Mouse (Mus musculus) neural tube, embryonic 13.5 days (tissue): ENCODE measurements around the gene Ppp1r12a. TPM values are rescaled to one million over a fixed set of nuclear protein-coding genes. Genes with fewer than 3 reads are reported as not detected.

Experiments used
- ATAC-seq: fragments of 200-750 bp; cut with Nextera tagmentation; 2 replicates; pipeline ENCODE4 v1.8.0; 2017; ENCODE audit warnings: low read depth, mild to moderate bottlenecking, moderate TSS enrichment, moderate library complexity
- H3K27ac ChIP-seq: fragments of 300-500 bp; sonication (generic); replicated peaks from 2 replicates; pipeline ENCODE4 v1.5.1; 2015; ENCODE audit warnings: moderate library complexity, mild to moderate bottlenecking, inconsistent platforms
- H3K27me3 ChIP-seq: fragments of 300-500 bp; sonication (generic); 2 replicates; pipeline ENCODE4 v1.6.1; 2015; ENCODE audit warnings: mild to moderate bottlenecking, inconsistent platforms
- H3K36me3 ChIP-seq: fragments of 300-500 bp; sonication (generic); 2 replicates; pipeline ENCODE4 v1.6.1; 2015; ENCODE audit warnings: mild to moderate bottlenecking, inconsistent platforms
- H3K4me1 ChIP-seq: fragments of 300-500 bp; sonication (generic); replicated peaks from 2 replicates; pipeline ENCODE4 v1.6.1; 2015; ENCODE audit warnings: inconsistent platforms
- H3K4me2 ChIP-seq: fragments of 300-500 bp; sonication (generic); 2 replicates; pipeline ENCODE4 v1.6.1; 2015; ENCODE audit warnings: inconsistent platforms, mild to moderate bottlenecking, moderate library complexity
- H3K4me3 ChIP-seq: fragments of 300-500 bp; sonication (generic); 2 replicates; pipeline ENCODE4 v1.5.1; 2015; ENCODE audit warnings: mild to moderate bottlenecking, inconsistent platforms
- H3K9ac ChIP-seq: fragments of 300-500 bp; sonication (generic); 2 replicates; pipeline ENCODE4 v1.6.1; 2015; ENCODE audit warnings: moderate library complexity, mild to moderate bottlenecking, inconsistent platforms
- H3K9me3 ChIP-seq: fragments of 300-500 bp; sonication (generic); 2 replicates; pipeline ENCODE4 v1.6.1; 2016; ENCODE audit warnings: inconsistent platforms
- WGBS: fragments of 180-500 bp; shearing (Covaris S2); methylation state at CpG from one replicate; pipeline ENCODE4 v1.1.7; 2015; 5-methylcytosine and 5-hydroxymethylcytosine counted together
- polyA plus RNA-seq: library from polyadenylated mRNA; unstranded; fragments of >200 nt; fragmentation: Nextera tagmentation; extraction: Ambion mirVana; gene quantifications from 2 replicates; pipeline ENCODE4 v1.2.1, GENCODE M21; 2015

Gene Ppp1r12a
- polyA plus RNA-seq, 1 experiment from 2014 or later = 75.5 TPM

- Histone ChIP-seq H3K4me3 (no peak overlapping the region), H3K9me3 (no peaks in the 10 kb centered on the region), H3K4me1 (peaks cover 28% of the 10 kb centered on the region), H3K4me2 (no peak overlapping the region), H3K36me3 (no peaks in the 10 kb centered on the region), H3K9ac (no peak overlapping the region), H3K27ac (no peak overlapping the region), H3K27me3 (no peaks in the 10 kb centered on the region)
- ATAC-seq = no peak
- 83% methylated on average over 2 of the region's 2 CpGs for WGBS
Measured at GRCm38 (mm10) chr10:108189303-108189702, 27.3 kb downstream of the Ppp1r12a start.

- Histone ChIP-seq H3K9ac (no peak overlapping the region), H3K27me3 (no peaks in the 10 kb centered on the region), H3K4me3 (no peak overlapping the region), H3K27ac (no peak overlapping the region), H3K36me3 (no peaks in the 10 kb centered on the region), H3K4me2 (no peak overlapping the region), H3K9me3 (no peaks in the 10 kb centered on the region), H3K4me1 (peaks cover 22% of the 10 kb centered on the region)
- 90% methylated on average over 3 of the region's 3 CpGs for WGBS
- ATAC-seq = no peak
Measured at GRCm38 (mm10) chr10:108189986-108190385, 28.0 kb downstream of the Ppp1r12a start.

- H3K4me2 ChIP-seq = no peak overlapping the region
- no peak for ATAC-seq
- peaks cover 17% of the 10 kb centered on the region for H3K4me1 ChIP-seq
- H3K27me3 ChIP-seq = no peaks in the 10 kb centered on the region
- no peak overlapping the region for H3K9ac ChIP-seq
- H3K27ac ChIP-seq = no peak overlapping the region
- H3K4me3 ChIP-seq = no peak overlapping the region
- no peaks in the 10 kb centered on the region for H3K36me3 ChIP-seq
- H3K9me3 ChIP-seq = no peaks in the 10 kb centered on the region
Measured at GRCm38 (mm10) chr10:108190626-108191025, 28.6 kb downstream of the Ppp1r12a start.

GRCm38 (mm10) chr10:108191381-108191787, 29.4 kb downstream of the Ppp1r12a start:
- WGBS = 59% methylated on average over 8 of the region's 8 CpGs
- H3K9ac ChIP-seq = no peak overlapping the region
- no peak overlapping the region for H3K4me2 ChIP-seq
- no peak overlapping the region for H3K27ac ChIP-seq
- no peak overlapping the region for H3K4me3 ChIP-seq
- peaks cover 17% of the 10 kb centered on the region for H3K4me1 ChIP-seq
- no peaks in the 10 kb centered on the region for H3K9me3 ChIP-seq
- no peak for ATAC-seq
- H3K27me3 ChIP-seq = no peaks in the 10 kb centered on the region
- H3K36me3 ChIP-seq = no peaks in the 10 kb centered on the region

GRCm38 (mm10) chr10:108192306-108192705, 30.3 kb downstream of the Ppp1r12a start:
- ATAC-seq = no peak
- no peak overlapping the region for H3K4me2 ChIP-seq
- 75% methylated on average over 2 of the region's 2 CpGs for WGBS
- no peak overlapping the region for H3K27ac ChIP-seq
- no peak overlapping the region for H3K9ac ChIP-seq
- H3K4me1 ChIP-seq = peaks cover 17% of the 10 kb centered on the region
- H3K36me3 ChIP-seq = no peaks in the 10 kb centered on the region
- no peaks in the 10 kb centered on the region for H3K27me3 ChIP-seq
- H3K9me3 ChIP-seq = no peaks in the 10 kb centered on the region
- no peak overlapping the region for H3K4me3 ChIP-seq

GRCm38 (mm10) chr10:108196124-108196523, 34.1 kb downstream of the Ppp1r12a start:
- Histone ChIP-seq H3K36me3 (peaks cover 8% of the 10 kb centered on the region), H3K27ac (no peak overlapping the region), H3K9me3 (no peaks in the 10 kb centered on the region), H3K4me1 (peaks cover 11% of the 10 kb centered on the region), H3K4me2 (no peak overlapping the region), H3K9ac (no peak overlapping the region), H3K27me3 (no peaks in the 10 kb centered on the region), H3K4me3 (no peak overlapping the region)
- WGBS = 99% methylated on average over 2 of the region's 2 CpGs
- no peak for ATAC-seq

GRCm38 (mm10) chr10:108197498-108197897, 35.5 kb downstream of the Ppp1r12a start:
- H3K27ac ChIP-seq = no peak overlapping the region
- H3K4me1 ChIP-seq = peaks cover 2% of the 10 kb centered on the region; the same call in 1 of the 2 replicates
- H3K9me3 ChIP-seq = no peaks in the 10 kb centered on the region
- H3K9ac ChIP-seq = no peak overlapping the region
- 0 out of 2 replicates have a peak, but pooled peaks have one; percentile 32 for ATAC-seq
- H3K36me3 ChIP-seq = peaks cover 8% of the 10 kb centered on the region
- H3K4me2 ChIP-seq = no peak overlapping the region
- H3K4me3 ChIP-seq = no peak overlapping the region
- 89% methylated on average over 1 of the region's 1 CpGs for WGBS
- H3K27me3 ChIP-seq = no peaks in the 10 kb centered on the region

- 94% methylated on average over 2 of the region's 2 CpGs for whole genome bisulfite sequencing
- Histone ChIP-seq H3K27ac (no peak overlapping the region), H3K4me2 (no peak overlapping the region)
Measured at GRCm38 (mm10) chr10:108198945-108199344, 37.0 kb downstream of the Ppp1r12a start.

GRCm38 (mm10) chr10:108202126-108202525, 40.1 kb downstream of the Ppp1r12a start:
- H3K27ac ChIP-seq = no peak overlapping the region
- H3K4me2 ChIP-seq = no peak overlapping the region
- no peak for ATAC-seq
- H3K36me3 ChIP-seq = peaks cover 13% of the 10 kb centered on the region
- no peak overlapping the region for H3K4me3 ChIP-seq
- no peaks in the 10 kb centered on the region for H3K27me3 ChIP-seq
- no peaks in the 10 kb centered on the region; the same call in 1 of the 2 replicates for H3K4me1 ChIP-seq
- no peak overlapping the region for H3K9ac ChIP-seq
- WGBS = 85% methylated on average over 4 of the region's 4 CpGs
- H3K9me3 ChIP-seq = no peaks in the 10 kb centered on the region

More at GRCm38 (mm10) chr10:108198945-108199344, 37.0 kb downstream of the Ppp1r12a start:
- Histone ChIP-seq H3K36me3 (peaks cover 8% of the 10 kb centered on the region), H3K9me3 (no peaks in the 10 kb centered on the region), H3K4me3 (no peak overlapping the region), H3K27me3 (no peaks in the 10 kb centered on the region), H3K9ac (no peak overlapping the region), H3K4me1 (no peaks in the 10 kb centered on the region; the same call in 1 of the 2 replicates)
- ATAC-seq = no peak

- Histone ChIP-seq H3K4me2 (no peak overlapping the region), H3K27ac (no peak overlapping the region), H3K9ac (no peak overlapping the region), H3K9me3 (no peaks in the 10 kb centered on the region), H3K4me3 (no peak overlapping the region), H3K27me3 (no peaks in the 10 kb centered on the region), H3K36me3 (peaks cover 13% of the 10 kb centered on the region), H3K4me1 (no peaks in the 10 kb centered on the region; the same call in 1 of the 2 replicates)
- no peak for ATAC-seq
Measured at GRCm38 (mm10) chr10:108203440-108203839, 41.4 kb downstream of the Ppp1r12a start.

GRCm38 (mm10) chr10:108209396-108209795, 47.4 kb downstream of the Ppp1r12a start:
- Histone ChIP-seq H3K27ac (no peak overlapping the region), H3K36me3 (0 out of 2 replicates have a peak, but pooled peaks cover 4% of the 10 kb centered on the region), H3K9me3 (no peaks in the 10 kb centered on the region), H3K9ac (no peak overlapping the region), H3K4me3 (no peak overlapping the region), H3K27me3 (no peaks in the 10 kb centered on the region), H3K4me2 (no peak overlapping the region), H3K4me1 (no peaks in the 10 kb centered on the region; the same call in none of the 2 replicates)
- 0 out of 2 replicates have a peak, but pooled peaks have one; percentile 43 for ATAC-seq
- 81% methylated on average over 5 of the region's 5 CpGs for WGBS

GRCm38 (mm10) chr10:108224413-108224812, 62.4 kb downstream of the Ppp1r12a start:
- H3K9ac ChIP-seq = no peak overlapping the region
- no peak overlapping the region for H3K27ac ChIP-seq
- peaks cover 6% of the 10 kb centered on the region; the same call in 1 of the 2 replicates for H3K36me3 ChIP-seq
- no peak overlapping the region for H3K4me2 ChIP-seq
- H3K4me3 ChIP-seq = no peak overlapping the region
- peaks cover 3% of the 10 kb centered on the region; the same call in 1 of the 2 replicates for H3K4me1 ChIP-seq
- no peak for ATAC-seq
- 93% methylated on average over 5 of the region's 5 CpGs for WGBS
- no peaks in the 10 kb centered on the region for H3K27me3 ChIP-seq
- H3K9me3 ChIP-seq = no peaks in the 10 kb centered on the region

- H3K9ac ChIP-seq = no peak overlapping the region
- peaks cover 29% of the 10 kb centered on the region for H3K36me3 ChIP-seq
- H3K4me3 ChIP-seq = no peak overlapping the region
- H3K9me3 ChIP-seq = no peaks in the 10 kb centered on the region
- ATAC-seq = no peak
- WGBS = 96% methylated on average over 3 of the region's 3 CpGs
- H3K4me2 ChIP-seq = no peak overlapping the region
- no peak overlapping the region for H3K27ac ChIP-seq
- no peaks in the 10 kb centered on the region; the same call in 1 of the 2 replicates for H3K4me1 ChIP-seq
- H3K27me3 ChIP-seq = no peaks in the 10 kb centered on the region
Measured at GRCm38 (mm10) chr10:108237049-108237448, 75.1 kb downstream of the Ppp1r12a start.
